Mouse (Mus musculus): ENCODE data around the gene Gan.
A peak's percentile ranks its signal among the peaks of the same experiment; 100 is the strongest.

Gene Gan

DNA sequence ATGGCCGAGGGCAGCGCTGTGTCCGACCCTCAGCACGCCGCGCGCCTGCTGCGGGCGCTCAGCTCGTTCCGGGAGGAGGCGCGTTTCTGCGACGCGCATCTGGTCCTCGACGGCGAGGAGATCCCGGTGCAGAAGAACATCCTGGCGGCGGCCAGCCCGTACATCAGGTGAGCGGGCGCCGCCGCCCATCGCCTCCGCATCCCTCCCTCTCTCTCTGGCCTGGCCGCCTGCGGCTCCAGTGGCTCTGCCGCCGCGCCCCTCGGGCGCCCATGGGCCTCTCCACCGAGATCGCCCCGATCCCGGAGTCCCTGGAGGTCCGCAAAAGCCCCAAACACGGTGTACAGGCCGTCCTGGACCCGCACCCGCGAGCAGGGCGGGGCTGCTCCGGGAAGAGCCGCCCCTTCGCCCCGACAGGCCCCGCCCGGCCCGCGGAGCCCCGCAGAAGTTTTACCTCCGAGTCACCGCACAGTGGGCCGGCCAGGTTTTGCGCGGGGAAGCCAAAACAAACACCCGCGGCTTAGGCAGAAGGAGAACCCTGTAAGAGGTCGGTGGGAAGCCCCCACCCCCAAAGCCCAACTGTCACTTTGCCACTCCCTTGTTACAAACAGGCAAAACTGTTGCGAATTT lies at the start of gene Gan:
Gene Gan, plus strand, starts transcription at position 1 of the 627 bp plus-strand sequence.
- DNase-seq (ENCODE audit: low read depth) = peak; percentile 42

DNA sequence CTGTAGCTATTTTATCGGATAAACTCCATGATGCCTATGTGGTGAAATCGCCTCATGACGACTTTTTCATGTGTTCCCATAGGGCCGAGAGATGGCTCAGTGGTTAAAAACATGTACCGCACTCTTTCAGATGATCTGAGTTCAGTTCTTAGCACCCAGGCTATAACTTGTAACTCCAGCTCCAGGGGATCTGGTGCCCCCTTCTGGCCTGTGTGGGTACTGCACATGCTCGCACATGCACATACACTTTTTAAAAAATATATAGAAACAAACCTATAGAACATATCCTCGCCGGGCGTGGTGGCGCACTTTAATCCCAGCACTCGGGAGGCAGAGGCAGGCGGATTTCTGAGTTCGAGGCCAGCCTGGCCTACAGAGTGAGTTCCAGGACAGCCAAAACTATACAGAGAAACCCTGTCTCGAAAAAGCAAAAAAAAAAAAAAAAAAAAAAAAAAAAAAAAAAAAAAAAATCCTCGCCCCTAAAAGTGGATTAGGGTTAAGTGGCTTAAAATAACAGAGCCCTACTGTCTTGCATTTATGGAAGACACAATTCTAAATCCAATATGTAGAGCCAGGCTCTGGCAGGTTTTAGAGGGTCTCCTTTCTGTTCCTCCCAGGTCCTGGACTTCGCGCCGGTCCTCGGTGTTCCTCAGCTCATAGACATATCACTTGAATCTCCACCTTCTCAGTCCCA lies 48.8 kb upstream of the Gan start:
- DNase-seq (ENCODE audit: low read depth) = no peak

DNA sequence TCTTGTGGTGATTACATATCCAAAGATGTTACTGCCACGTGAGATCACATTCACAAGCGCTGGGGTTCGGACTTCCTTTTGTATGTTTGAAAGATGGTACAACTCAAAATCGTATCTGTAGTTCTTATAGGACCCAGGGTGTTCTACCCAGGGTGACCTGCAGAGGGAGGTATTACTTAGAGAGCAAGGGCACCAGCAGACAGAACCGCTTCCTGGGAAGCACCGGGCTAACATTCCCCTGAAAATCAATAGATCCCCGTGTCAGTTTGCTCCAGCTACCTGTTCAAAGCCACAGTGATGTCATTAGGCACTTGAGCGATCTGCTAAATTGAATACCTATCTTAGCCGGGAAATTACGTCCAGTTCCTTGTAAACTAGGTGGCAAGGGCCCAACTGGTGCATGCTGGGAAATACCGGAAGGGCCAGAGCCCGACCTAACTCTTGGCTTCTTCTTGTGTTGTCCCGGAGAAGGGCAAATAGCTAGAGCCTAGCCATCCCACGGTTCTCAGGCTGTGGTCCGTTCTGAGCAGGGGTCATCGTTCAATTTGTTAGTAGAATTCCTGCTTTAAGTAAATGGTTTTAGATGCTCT lies 48.0 kb upstream of the Gan start:
- peak; percentile 85 for DNase-seq (ENCODE audit: low read depth)

DNA sequence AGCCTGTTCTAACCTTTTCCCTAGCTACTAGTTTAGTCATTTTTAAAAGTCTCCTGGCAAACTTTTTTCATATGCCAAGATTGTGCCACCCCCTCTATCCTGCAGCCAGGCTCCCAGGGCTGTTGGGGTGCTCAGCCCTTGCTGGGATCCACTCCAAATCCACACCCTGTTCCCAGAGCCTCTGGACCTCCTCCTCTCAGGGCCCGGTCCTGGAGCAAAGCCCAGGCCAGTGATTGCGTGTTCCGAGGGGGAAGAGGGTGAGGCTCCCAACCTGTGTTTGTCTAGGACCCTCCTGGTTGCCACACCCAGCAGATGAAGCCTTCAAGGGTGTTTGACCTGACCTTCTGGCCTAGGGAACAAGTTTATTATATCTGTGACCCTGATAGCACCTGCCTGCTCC lies 46.3 kb upstream of the Gan start:
- no peak for DNase-seq (ENCODE audit: low read depth)

DNA sequence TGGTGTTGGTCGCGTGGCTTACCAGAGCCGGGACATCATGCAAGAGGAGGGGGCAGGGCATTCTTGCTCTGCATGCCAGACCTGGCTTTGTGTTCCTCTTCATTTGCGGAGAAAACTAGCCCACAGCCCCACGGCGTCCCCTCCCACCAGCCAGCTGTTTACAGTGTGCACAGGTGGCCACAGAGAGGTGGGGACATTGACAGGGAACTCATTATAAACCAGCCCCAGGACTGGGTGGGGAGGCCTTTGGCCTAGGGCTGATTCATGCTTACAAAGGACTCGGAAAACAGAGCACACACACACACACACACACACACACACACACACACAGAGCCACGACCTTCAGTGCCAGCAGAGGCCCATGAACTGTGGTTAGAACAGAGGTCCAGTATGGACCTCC lies 45.7 kb upstream of the Gan start:
- peak; percentile 84 for DNase-seq (ENCODE audit: low read depth)

DNA sequence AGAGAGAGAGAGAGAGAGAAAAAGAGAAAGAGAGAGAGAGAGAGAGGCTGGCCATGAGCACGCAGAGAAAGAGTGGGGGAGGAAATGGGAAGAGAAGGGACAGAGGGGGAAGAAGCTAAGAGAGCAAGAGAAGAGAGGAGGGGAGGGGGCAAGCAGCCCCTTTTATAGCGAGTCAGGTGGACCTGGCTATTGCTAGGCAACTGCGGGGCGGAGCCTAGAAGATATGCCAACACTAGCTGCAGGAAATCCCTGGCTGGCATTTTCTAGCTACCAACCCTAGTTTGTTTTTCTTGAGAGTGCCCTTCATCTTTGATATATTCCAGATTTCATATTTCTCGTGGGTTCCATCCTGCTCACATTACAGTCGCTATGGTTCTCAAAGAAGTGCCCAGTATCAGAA lies 42.8 kb upstream of the Gan start:
- no peak for DNase-seq (ENCODE audit: low read depth)

DNA sequence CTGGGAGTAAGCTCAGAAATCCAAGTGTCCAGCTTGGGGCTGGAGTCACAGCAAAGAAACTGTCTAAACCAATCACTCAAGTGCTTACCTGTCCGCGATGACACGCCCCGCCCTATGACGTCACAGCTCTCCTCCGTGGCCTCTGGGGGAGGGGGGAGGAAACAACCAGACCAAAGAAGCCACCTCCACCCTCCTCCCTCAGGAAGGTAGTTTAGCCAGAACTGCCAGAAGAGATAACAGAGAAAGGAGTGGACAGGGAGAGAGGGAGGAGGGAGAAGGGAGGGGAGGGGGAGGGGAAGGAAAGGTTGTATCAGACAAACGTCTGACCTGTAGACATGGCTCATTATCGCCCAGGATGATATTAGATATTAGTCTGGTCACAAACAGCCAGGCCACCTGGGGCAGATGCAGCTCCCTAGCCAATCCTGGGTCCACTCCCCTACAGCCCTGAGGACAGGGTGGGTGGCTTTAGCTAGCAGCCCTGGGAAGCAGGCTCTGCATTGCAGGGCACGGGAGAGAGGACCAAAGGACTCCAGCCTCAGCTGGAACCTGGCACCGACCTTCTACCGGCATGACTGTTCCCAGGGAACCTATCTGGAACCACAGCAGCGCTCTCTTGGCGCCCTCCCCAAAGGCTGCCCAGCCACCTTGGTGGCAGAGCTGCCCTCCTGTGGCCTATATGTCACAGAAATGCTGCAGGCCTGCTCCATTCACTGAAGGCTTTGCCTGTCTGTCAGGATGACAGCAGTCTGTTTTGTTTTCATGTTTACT lies 42.1 kb upstream of the Gan start:
- peak; percentile 73 for DNase-seq (ENCODE audit: low read depth)

DNA sequence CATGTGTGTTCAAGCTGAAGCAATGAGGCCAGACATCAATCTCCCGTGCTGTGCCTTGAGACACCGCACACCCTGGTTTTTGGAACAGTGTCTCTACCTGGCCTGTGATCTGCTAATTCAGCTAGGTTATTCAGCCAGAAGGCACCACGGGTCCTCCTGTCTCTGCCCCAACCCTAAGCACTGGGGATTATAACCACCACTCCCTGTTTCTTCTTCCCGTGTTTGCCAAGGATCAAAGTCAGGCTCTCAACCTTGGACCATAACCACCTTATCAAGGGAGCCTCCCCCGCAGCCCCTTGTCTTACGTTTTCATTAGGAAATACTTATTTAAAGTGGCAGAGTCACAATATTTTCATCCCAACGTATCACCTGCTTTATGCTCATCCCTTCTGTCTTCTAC lies 41.4 kb upstream of the Gan start:
- no peak for DNase-seq (ENCODE audit: low read depth)

DNA sequence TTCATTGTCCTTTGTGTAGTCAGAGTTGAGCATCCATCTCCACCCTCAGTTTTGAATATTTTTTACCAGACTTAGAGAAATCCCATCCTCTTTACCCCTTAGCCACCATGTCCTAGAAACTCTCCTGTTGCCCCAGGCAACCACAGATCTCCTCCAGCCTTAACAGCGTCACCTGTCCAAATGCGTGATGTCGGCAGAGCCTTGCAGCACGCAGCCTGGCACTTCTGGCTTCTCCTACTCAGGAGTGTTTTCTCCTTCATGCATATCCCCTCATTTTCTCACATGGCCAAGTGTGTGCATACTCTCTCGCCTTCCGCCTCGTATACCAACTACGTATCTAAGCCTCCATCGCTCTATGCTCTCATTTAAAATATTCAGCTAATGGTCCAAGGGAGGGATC lies 39.5 kb upstream of the Gan start:
- no peak for DNase-seq (ENCODE audit: low read depth)

DNA sequence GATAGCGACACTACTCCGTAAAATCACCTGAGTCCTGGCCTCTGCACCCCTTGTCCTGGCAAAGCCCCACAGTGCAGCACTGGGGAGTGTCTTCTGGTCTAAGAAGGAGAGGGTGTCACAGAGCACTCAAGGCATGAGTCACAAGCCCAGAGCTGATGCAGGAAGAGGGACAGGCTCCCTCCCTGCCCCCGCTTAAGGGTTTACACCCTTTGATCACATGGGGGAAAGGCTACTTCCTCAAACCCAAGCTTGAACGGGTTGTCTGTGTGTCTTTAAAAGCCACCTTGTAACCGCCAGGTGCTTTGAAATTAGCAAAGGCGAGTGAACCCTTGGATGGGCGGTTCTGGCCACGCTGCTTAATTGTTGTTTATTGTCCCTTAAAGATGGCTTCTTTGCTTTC lies 36.7 kb upstream of the Gan start:
- peak; percentile 88 for DNase-seq (ENCODE audit: low read depth)

DNA sequence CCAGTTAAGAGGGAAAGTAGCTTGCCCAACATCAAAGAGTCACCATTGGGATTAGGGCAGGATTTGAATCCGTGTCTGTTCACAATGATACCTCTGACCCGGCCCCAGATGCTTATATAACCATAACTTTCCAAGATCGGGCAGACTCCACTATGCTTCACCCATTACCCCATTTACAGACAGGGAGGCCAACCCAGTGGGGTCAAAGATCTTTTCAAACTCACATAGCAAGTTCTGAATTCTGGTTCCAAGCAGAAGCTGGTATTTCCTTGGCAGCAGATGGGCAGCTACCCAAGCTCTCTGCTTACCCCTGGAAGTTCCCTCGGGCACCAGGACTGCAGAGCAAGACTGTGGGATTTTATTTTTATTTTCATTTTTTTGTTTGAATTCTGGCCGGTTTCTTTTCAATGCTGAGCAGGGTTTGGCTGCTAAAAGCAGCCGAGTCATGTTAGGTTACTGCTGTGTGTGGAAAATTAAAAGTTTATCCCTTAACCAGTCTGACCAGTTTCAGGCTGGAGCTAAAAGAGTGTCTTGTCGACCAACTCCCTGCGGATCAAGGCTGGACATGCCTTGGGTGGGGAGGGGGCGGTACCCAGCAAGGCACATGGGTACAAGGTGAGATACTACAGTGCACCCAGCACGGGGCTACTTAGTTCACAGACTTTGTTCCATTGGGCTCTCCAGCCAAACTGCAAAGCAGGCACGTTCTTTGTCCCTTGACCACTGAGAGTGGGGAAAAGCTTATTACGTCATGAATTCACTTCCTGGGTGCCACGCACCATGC lies 33.9 kb upstream of the Gan start:
- DNase-seq (ENCODE audit: low read depth) = no peak

DNA sequence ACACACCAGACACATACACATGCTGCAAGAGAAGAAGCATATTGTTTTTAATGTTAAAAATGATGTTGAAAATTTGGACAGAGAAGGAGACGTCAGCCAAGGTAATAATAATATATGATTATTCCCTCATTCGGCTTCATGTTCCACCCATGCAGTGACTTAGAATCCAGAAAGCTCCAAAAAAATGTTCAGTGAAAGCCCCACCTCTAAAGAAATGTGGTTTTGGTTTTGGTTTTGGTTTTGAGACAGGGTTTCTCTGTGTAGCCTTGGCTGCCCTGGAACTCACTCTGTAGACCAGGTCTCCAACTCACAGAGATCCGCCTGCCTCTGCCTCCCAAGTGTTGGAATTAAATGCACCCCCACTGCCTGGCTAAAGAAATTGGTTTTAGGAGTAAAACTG lies 32.1 kb upstream of the Gan start:
- DNase-seq (ENCODE audit: low read depth) = peak; percentile 18

DNA sequence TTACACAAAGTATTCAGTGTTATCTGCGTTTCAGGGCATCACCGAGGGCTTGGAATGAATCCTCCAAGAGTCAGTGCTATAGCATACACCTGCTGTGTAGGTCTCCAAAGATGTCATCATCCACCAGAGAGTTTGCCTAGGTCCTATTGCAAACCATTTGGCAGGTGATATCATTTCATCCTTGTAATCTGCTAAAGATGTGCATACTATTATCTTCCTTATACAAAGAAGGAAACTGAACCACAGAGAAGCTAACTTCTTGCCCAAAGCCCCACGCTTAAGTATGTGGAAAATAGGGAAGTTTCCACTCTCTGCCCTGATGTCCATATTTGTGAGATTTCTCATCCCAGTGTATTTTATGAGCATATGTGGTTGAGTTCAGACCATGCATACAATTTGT lies 31.5 kb upstream of the Gan start:
- no peak for DNase-seq (ENCODE audit: low read depth)

DNA sequence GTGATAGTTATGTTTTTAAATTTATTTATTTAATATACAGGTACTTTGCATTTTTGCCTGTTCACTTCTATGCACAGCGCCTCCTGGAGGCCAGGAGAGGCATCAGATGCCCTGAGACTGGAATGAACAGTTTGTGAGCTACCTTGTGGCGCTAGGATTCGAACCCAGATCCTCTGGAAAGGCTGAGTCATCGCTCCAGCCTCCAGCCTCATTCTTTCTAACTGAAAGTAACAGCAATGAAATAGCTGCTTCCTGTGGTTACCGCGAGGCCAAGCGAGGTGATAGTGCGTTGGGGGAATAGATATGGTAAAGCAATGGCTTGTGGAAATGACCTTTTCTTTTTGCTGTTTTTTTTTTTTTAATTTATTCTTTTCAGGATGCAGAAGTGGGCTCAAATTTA lies 30.9 kb upstream of the Gan start:
- peak; percentile 85 for DNase-seq (ENCODE audit: low read depth)

DNA sequence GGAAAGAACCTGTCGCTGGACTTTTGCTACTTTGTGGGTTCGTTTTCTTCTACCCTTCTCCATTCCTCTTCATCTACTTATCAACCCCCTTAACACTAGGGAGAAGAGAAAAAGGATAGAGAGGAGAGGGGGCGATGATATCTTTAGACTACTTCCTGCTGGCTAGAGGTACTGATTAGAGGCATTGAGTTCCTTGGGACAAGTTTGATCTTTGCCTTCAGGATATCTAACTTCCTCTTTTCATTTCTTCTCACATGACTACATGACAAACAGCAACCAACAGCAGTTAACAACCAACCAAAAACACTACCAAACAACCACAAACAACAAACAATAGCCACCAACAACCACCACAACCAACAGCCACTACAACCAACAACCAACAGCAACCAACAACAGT lies 24.2 kb upstream of the Gan start:
- peak; percentile 51 for DNase-seq (ENCODE audit: low read depth)

DNA sequence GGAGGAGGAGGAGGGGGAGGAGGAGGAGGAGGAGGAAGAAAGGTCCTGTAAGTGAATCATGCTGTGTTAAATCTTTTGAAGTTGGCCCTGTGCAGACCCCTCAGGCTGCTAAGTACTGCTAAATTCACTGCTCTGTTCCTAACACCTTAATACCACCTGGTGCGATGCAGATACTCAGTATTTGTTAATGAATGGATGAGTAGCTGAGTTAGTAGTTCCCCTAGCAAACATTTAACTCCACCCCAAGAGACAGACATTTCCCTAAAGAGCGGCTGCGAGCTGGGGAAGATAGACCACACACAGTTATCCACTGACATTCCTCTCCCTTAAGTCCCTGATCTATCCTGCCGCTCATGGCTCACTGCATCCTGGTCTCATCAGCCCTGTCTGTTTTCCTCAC lies 21.6 kb upstream of the Gan start:
- no peak for DNase-seq (ENCODE audit: low read depth)

DNA sequence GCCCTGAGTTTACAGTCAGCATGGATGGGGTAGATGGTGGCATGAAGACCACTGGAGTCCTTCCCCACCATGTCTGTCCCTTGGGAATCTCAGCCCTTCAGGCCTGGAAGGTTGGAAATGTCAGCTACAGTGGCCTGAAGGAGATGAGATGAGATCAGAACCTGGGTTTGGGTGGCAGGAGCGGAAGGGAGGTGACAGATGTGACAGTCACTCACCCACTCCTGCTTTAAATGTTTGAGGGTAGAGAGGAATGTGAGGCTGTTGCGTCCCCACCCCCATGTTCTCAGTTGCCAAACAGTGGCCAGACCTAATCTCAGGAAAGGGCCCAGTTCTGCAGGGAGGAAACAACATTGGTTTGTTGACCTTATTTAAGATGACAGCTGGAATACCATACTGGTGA lies 21.2 kb upstream of the Gan start:
- no peak for DNase-seq (ENCODE audit: low read depth)

DNA sequence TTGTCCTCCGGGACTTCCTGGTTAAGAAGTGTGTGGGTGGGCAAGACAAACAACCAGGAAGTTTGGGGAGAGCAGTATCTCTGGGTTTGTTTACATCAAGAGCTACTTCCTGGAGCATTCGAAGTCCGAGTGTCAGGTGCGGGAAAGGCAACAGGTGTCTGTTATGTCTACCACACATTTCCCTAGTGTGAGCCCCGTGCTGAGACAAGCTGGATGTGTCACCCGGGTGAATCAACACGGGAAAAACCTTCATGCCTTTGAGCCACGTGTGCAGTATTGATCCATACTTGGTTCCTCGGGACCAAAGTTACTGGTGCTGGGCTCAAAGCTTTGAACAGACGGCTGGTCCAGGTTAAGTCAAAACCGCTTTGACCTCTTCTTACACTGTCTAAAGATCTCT lies 20.6 kb upstream of the Gan start:
- DNase-seq (ENCODE audit: low read depth) = no peak

DNA sequence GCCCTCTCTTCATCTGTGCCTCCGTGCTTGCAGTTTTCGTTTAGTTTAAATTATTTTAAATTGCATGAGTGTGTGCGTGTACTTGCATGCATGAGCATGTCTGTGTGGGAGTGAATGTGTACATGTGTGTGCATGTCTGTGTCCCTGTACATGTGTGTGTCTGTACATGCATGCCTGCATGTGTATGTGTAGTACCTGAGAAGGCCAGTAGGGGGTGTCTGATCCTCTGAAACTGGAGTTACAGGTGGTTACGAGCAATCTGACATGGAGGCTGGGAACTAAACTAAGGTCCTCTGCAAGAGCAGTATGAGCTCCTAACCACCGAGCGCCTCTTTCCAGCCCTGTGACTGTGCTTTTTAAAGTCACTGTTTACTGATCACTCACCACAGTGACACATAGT lies 9.4 kb upstream of the Gan start:
- peak; percentile 25 for DNase-seq (ENCODE audit: low read depth)

DNA sequence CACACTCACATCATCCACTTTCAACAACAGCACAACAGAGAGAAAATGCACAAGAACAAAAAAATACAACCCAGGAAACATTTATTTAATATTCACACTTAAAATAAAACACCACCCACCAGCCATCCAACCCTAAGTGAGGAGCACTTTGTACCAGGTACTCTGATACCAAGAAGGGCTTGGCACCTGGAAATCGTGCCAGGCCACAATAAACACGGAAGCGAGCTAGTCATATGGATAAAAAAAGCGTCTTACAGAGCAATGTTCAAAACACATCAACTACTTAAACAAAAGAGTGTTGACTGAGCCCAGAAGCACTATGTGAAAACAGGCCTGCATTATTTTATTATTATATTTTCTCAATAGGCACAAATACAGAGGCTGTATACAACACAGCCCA lies 1.8 kb upstream of the Gan start:
- no peak for DNase-seq (ENCODE audit: low read depth)

DNA sequence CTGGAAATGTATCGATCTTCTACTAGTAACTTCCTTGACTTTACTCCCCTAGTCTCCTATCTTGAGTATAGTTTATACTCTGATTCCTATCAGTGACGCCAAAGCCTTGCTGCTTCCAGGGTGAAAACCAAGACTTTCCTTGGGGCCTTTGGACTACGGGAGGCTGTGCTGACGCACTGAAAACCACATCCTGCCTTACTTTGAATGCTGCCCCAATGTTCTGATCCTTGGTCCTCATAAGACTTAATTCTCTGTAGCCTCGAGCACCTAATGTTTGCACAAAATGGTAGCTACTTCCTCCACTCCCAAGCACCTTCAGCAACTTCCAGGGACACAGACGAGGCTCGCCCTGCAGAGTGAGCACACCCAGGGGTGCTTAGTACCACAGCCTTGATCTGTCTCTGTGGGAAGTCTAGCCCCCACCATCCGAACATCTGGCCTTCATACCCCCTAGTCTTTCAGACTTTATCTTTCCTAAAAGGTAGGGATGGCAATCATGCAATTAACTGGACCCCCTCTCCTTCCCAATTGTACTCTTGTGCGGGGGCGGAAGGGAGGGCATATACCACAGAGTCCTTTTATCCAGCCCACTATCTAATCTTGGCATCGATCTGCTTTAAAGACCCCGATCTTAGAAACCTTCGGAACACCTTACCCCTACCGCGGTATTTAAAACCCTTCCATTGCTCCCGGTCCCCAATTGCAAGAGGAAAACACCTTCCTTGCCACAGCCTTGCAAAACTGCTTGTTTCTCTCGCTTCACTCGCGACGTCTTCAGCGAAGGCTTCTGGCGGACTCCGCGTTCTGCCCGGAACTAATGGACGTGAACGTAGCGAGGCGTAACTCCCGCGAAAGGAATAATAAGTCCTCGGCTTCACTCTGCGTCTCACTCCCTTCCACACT lies 818 bp upstream of the Gan start:
- DNase-seq (ENCODE audit: low read depth) = peak; percentile 79

All from 416B (cell line).